14 mouse cellular contexts compared by ENCODE assay signal in genomic region chr1:154461521-154461920, GRCm38 (mm10).
DNase-seq lines count a peak whose midpoint lies in the region; ATAC-seq and TF ChIP-seq lines count a peak whose summit lies in the region.
"Had no signal": no experiment of that assay in that cellular context is flagged by ENCODE, and none has a peak within 500 bp of the region (broad histone marks: within the 10 kb centered on the region; RNA-seq: fewer than 3 reads in every experiment).

No protein-coding gene starts in this region.

- TF ChIP-seq EP300 in lung, postnatal 0 days (IDR thresholded peaks at IDR 0.05): no peak

- H3K9me3 ChIP-seq in heart, embryonic 10.5 days: no peaks in the 10 kb centered on the region
- no peaks in the 10 kb centered on the region for H3K9me3 ChIP-seq in lung, postnatal 0 days (ENCODE audit: low read length)
- H3K9me3 ChIP-seq: forebrain, embryonic 13.5 days; heart, embryonic 13.5 days; megakaryocyte, embryonic 14.5 days; stomach, embryonic 15.5 days had no signal

- TF ChIP-seq CTCF in lung, postnatal 0 days (IDR thresholded peaks at IDR 0.05): no peak

- 72% methylated on average over 5 of the region's 5 CpGs for WGBS in heart, embryonic 10.5 days
- 63% methylated on average over 5 of the region's 5 CpGs for WGBS in lung, postnatal 0 days

- H3K27ac ChIP-seq in heart, embryonic 10.5 days: no peak overlapping the region
- no peak overlapping the region for H3K27ac ChIP-seq in lung, postnatal 0 days (ENCODE audit: low read length)
- H3K27ac ChIP-seq: forebrain, embryonic 13.5 days; heart, embryonic 13.5 days; liver, embryonic 14.5 days; stomach, embryonic 15.5 days had no signal

- DNase-seq in heart, adult 11 months: peak; percentile 93
- no peak for DNase-seq in heart, embryonic 10.5 days (ENCODE audit: low spot score)
- peak; percentile 54 for DNase-seq in adrenal gland, postnatal 14 days
- peak; percentile 10 for DNase-seq in embryo, embryonic 10.5 days (ENCODE audit: low spot score)
- peak; percentile 51 to 53 for DNase-seq in heart, postnatal 10 days
- DNase-seq in urinary bladder, adult 2 months (ENCODE audit: low spot score): no peak
- DNase-seq in lung, postnatal 0 days (ENCODE audit: low spot score): no peak
- no peak for DNase-seq in spleen, adult 12 weeks (ENCODE audit: low spot score)
- DNase-seq: kidney, adult 11 months had no signal

- no peak overlapping the region for H3K9ac ChIP-seq in lung, postnatal 0 days (replicated peaks; ENCODE audit: low read depth)
- H3K9ac ChIP-seq: forebrain, embryonic 13.5 days; heart, embryonic 13.5 days; liver, embryonic 14.5 days; stomach, embryonic 15.5 days had no signal

- ATAC-seq in lung, postnatal 0 days: no peak
- ATAC-seq: forebrain, embryonic 13.5 days had no signal

- no peaks in the 10 kb centered on the region for H3K4me1 ChIP-seq in heart, embryonic 10.5 days
- H3K4me1 ChIP-seq in lung, postnatal 0 days (ENCODE audit: insufficient read depth, low read depth, low read length): no peaks in the 10 kb centered on the region
- H3K4me1 ChIP-seq: forebrain, embryonic 13.5 days; megakaryocyte, embryonic 14.5 days; stomach, embryonic 15.5 days had no signal

- H3K27me3 ChIP-seq in heart, embryonic 10.5 days (ENCODE audit: insufficient read depth, poor library complexity, severe bottlenecking): no peaks in the 10 kb centered on the region
- no peaks in the 10 kb centered on the region for H3K27me3 ChIP-seq in lung, postnatal 0 days (replicated peaks; ENCODE audit: insufficient read depth, low read length)
- H3K27me3 ChIP-seq: forebrain, embryonic 13.5 days; heart, embryonic 13.5 days; megakaryocyte, embryonic 14.5 days; stomach, embryonic 15.5 days had no signal

- H3K4me3 ChIP-seq in heart, embryonic 10.5 days: no peak overlapping the region
- H3K4me3 ChIP-seq in lung, postnatal 0 days (ENCODE audit: low read depth, low read length): no peak overlapping the region
- H3K4me3 ChIP-seq: forebrain, embryonic 13.5 days; heart, embryonic 13.5 days; megakaryocyte, embryonic 14.5 days; stomach, embryonic 15.5 days had no signal

- H3K36me3 ChIP-seq in heart, embryonic 10.5 days: no peaks in the 10 kb centered on the region
- H3K36me3 ChIP-seq in lung, postnatal 0 days (ENCODE audit: insufficient read depth, low read length): no peaks in the 10 kb centered on the region
- H3K36me3 ChIP-seq: heart, embryonic 13.5 days; stomach, embryonic 15.5 days had no signal

- H3K4me2 ChIP-seq in lung, postnatal 0 days (replicated peaks; ENCODE audit: low read depth, low read length): no peak overlapping the region
- H3K4me2 ChIP-seq: forebrain, embryonic 13.5 days; heart, embryonic 13.5 days; stomach, embryonic 15.5 days had no signal

- intact Hi-C loops in heart, postnatal 10 days (cut with DNase I): no loop called here

Comparison
In these comparisons a context has a peak if more than half of its experiments do, and no peak if none do; other contexts are left out.
1. DNase-seq: peak in heart, adult 11 months (single experiment), adrenal gland, postnatal 14 days (single experiment), embryo, embryonic 10.5 days (single experiment) and heart, postnatal 10 days (2 of 2); none in heart, embryonic 10.5 days (single experiment), urinary bladder, adult 2 months (single experiment), lung, postnatal 0 days (single experiment) and spleen, adult 12 weeks (single experiment).